Mouse (Mus musculus): ENCODE data around the gene Ddx21. TPM values are rescaled to one million over a fixed set of nuclear protein-coding genes. Genes with fewer than 3 reads are reported as not detected.

Ddx21 gene
- 13.3 and 14.4 TPM in 2 replicates for polyA plus RNA-seq (2014; fragmentation: Nextera tagmentation; extraction: Ambion mirVana)

DNA sequence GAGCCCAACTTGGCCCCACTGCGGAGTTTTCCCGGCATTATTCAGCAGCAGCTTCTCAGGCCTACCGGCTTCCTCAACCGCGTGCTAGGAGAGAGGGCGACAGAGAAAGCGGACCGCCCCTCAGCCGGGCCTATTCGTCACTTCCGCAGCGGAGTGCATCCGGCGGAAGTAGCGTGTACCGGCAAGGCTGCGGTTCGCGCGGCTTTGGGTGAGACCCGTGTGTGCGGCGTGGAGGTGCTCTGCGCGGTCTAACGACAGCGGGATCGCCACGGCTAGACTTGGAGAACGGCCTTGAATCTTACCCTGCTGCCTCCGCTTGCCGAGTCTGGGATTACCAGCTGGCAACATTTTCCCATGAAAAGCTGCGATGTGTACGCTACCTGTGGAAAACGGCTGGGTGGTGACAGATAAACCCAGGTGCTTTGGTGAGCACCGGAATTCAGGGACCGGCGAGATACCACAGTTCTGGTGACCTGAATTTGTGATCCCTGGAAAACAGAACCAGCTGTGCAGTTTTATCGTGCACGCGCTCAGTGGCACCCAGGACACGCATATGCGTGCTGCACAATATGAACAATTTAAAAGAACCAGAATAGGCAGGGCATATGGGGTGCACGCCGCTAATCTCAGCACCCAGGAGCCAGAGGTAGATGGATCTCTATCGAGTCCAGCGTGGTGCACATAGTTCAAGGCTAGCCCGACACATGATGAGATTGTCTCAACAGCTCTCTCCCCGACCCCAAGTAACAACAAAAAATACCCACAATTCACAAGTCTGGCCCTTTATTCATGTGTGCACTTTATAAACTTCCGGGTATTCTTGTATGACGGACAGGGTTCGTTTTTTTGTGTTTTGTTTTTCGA, at the start of gene Ddx21:
TSS of gene Ddx21 (minus strand) at position 105 of the 864 bp plus-strand sequence.
- WGBS = 5% methylated on average over 53 of the region's 53 CpGs
- H3K27ac ChIP-seq (replicated peaks in 1 of 2; ENCODE audit: control insufficient read depth in 1 of 2, insufficient read depth in 1 of 2, low read depth in 2 of 2, low read length in 2 of 2) = peak within 1 kb of the TSS; percentile 61 to 68
- peaks cover 2 to 13% of the 10 kb centered on the region in 2 experiments; a peak in 2 of 4 replicates for H3K4me1 ChIP-seq (ENCODE audit: control insufficient read depth in 2 of 2, insufficient read depth in 2 of 2, low read length in 2 of 2)
- H3K9me3 ChIP-seq (ENCODE audit: control insufficient read depth, low read length) = no peaks in the 10 kb centered on the region
- H3K9ac ChIP-seq (ENCODE audit: low read length) = peak within 1 kb of the TSS; percentile 77
- peaks cover 13% of the 10 kb centered on the region for H3K36me3 ChIP-seq (ENCODE audit: control insufficient read depth, insufficient read depth, low read length)
- ATAC-seq (ENCODE audit: insufficient number of reproducible peaks, insufficient read depth, low FRiP score, low read depth) = peak; percentile 92
- H3K4me2 ChIP-seq (ENCODE audit: low read length) = peak within 1 kb of the TSS; percentile 92
- H3K27me3 ChIP-seq (ENCODE audit: control insufficient read depth, insufficient read depth, low read length) = no peaks in the 10 kb centered on the region
- peak within 1 kb of the TSS; percentile 64 to 86 for H3K4me3 ChIP-seq (ENCODE audit: control insufficient read depth in 1 of 2, insufficient read depth in 1 of 2, low read depth in 1 of 2, low read length in 2 of 2)

- Histone ChIP-seq H3K4me3 (ENCODE audit: control insufficient read depth in 1 of 2, insufficient read depth in 1 of 2, low read depth in 1 of 2, low read length in 2 of 2) (peak within 1 kb of the TSS; percentile 62 to 95), H3K27ac (replicated peaks in 1 of 2; ENCODE audit: control insufficient read depth in 1 of 2, insufficient read depth in 1 of 2, low read depth in 2 of 2, low read length in 2 of 2) (peak within 1 kb of the TSS; percentile 95 to 97), H3K36me3 (ENCODE audit: control insufficient read depth, insufficient read depth, low read length) (peaks cover 21% of the 10 kb centered on the region), H3K9ac (ENCODE audit: low read length) (peak within 1 kb of the TSS; percentile 97), H3K9me3 (ENCODE audit: control insufficient read depth, low read length) (no peaks in the 10 kb centered on the region), H3K4me2 (ENCODE audit: low read length) (peak within 1 kb of the TSS; percentile 77), H3K4me1 (ENCODE audit: control insufficient read depth in 2 of 2, insufficient read depth in 2 of 2, low read length in 2 of 2) (peaks cover 2 to 14% of the 10 kb centered on the region in 2 experiments; a peak in 3 of 4 replicates), H3K27me3 (ENCODE audit: control insufficient read depth, insufficient read depth, low read length) (no peaks in the 10 kb centered on the region)
- peak; percentile 99 for ATAC-seq (ENCODE audit: insufficient number of reproducible peaks, insufficient read depth, low FRiP score, low read depth)
- WGBS = under 1% methylated on average over 86 of the region's 89 CpGs
These were observed 49.1 kb upstream of the Ddx21 start, which contains the start of gene Ddx50 for GRCm38 (mm10) chr10:62650881-62651810. Gene Ddx50, minus strand, starts transcription at chr10:62651218.

DNA sequence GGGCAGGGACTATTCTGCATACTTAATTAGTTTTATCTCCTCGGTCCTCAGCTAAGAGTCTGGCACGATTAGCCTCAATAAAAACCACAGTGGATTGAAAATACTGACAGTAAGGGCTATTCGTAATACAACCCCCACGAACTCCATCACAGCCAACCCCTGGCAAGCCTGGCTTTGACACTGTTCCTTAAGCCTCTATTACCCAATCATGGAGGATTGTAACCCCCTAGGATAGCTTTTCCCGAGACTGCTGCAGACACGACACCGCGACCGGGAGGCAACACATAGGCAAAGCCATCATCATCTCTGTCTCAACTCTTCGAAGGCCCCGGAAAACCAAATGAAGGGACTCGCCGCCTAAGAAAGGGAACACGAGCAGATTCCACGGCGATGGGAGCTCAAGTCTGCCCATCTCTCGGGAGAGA, 48.3 kb upstream of the Ddx21 start:
- no peak for ATAC-seq (ENCODE audit: insufficient number of reproducible peaks, insufficient read depth, low FRiP score, low read depth)
- Histone ChIP-seq H3K4me3 (ENCODE audit: control insufficient read depth in 1 of 2, insufficient read depth in 1 of 2, low read depth in 1 of 2, low read length in 2 of 2) (peak overlapping the region; percentile 62 to 95), H3K4me1 (ENCODE audit: control insufficient read depth in 2 of 2, insufficient read depth in 2 of 2, low read length in 2 of 2) (peaks cover 2 to 14% of the 10 kb centered on the region in 2 experiments; a peak in 3 of 4 replicates), H3K27me3 (ENCODE audit: control insufficient read depth, insufficient read depth, low read length) (no peaks in the 10 kb centered on the region), H3K36me3 (ENCODE audit: control insufficient read depth, insufficient read depth, low read length) (peaks cover 28% of the 10 kb centered on the region), H3K9me3 (ENCODE audit: control insufficient read depth, low read length) (no peaks in the 10 kb centered on the region), H3K4me2 (ENCODE audit: low read length) (peak overlapping the region; percentile 77), H3K27ac (replicated peaks in 1 of 2; ENCODE audit: control insufficient read depth in 1 of 2, insufficient read depth in 1 of 2, low read depth in 2 of 2, low read length in 2 of 2) (peak overlapping the region; percentile 91 to 97), H3K9ac (ENCODE audit: low read length) (peak overlapping the region; percentile 97)
- under 1% methylated on average over 17 of the region's 17 CpGs for WGBS

DNA sequence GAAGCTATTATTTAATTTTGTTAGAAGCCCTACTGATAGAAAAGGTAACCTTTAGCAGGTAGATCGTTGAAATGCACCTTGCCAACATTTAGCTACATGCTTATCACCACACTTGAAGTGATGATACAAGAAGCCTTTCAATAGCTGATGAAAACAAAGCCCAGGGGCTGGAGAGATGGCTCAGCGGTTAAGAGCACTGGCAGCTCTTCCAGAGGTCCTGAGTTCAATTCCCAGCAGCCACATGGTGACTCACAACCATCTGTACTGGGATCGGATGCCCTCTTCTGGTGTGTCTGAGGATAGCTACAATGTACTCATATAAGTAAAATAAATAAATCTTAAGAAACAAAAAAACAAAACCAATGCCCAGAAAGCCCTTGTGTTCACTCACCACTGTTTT, 2.1 kb upstream of the Ddx21 start:
- no peaks in the 10 kb centered on the region for H3K9me3 ChIP-seq (ENCODE audit: control insufficient read depth, low read length)

GRCm38 (mm10) chr10:62603233-62604030, 1.4 kb upstream of the Ddx21 start:
- no peak for ATAC-seq (ENCODE audit: insufficient number of reproducible peaks, insufficient read depth, low FRiP score, low read depth)
- 87% methylated on average over 12 of the region's 12 CpGs for WGBS
- Histone ChIP-seq H3K36me3 (ENCODE audit: control insufficient read depth, insufficient read depth, low read length) (peaks cover 3% of the 10 kb centered on the region), H3K9me3 (ENCODE audit: control insufficient read depth, low read length) (no peaks in the 10 kb centered on the region), H3K4me3 (ENCODE audit: control insufficient read depth in 1 of 2, insufficient read depth in 1 of 2, low read depth in 1 of 2, low read length in 2 of 2) (no peak overlapping the region), H3K4me1 (ENCODE audit: control insufficient read depth in 2 of 2, insufficient read depth in 2 of 2, low read length in 2 of 2) (peaks cover 2 to 13% of the 10 kb centered on the region in 2 experiments; a peak in 2 of 4 replicates), H3K27me3 (ENCODE audit: control insufficient read depth, insufficient read depth, low read length) (no peaks in the 10 kb centered on the region), H3K9ac (ENCODE audit: low read length) (no peak overlapping the region), H3K4me2 (ENCODE audit: low read length) (no peak overlapping the region), H3K27ac (replicated peaks in 1 of 2; ENCODE audit: control insufficient read depth in 1 of 2, insufficient read depth in 1 of 2, low read depth in 2 of 2, low read length in 2 of 2) (no peak overlapping the region)

More for the DNA sequence above, 2.1 kb upstream of the Ddx21 start:
- no peak overlapping the region for H3K4me3 ChIP-seq (ENCODE audit: control insufficient read depth in 1 of 2, insufficient read depth in 1 of 2, low read depth in 1 of 2, low read length in 2 of 2)
- H3K36me3 ChIP-seq (ENCODE audit: control insufficient read depth, insufficient read depth, low read length) = no peaks in the 10 kb centered on the region
- no peak overlapping the region for H3K9ac ChIP-seq (ENCODE audit: low read length)
- no peaks in the 10 kb centered on the region for H3K27me3 ChIP-seq (ENCODE audit: control insufficient read depth, insufficient read depth, low read length)
- H3K27ac ChIP-seq (replicated peaks in 1 of 2; ENCODE audit: control insufficient read depth in 1 of 2, insufficient read depth in 1 of 2, low read depth in 2 of 2, low read length in 2 of 2) = no peak overlapping the region
- WGBS = 74% methylated on average over 3 of the region's 3 CpGs
- ATAC-seq (ENCODE audit: insufficient number of reproducible peaks, insufficient read depth, low FRiP score, low read depth) = no peak
- no peak overlapping the region for H3K4me2 ChIP-seq (ENCODE audit: low read length)
- peaks cover 2 to 13% of the 10 kb centered on the region in 2 experiments; a peak in 2 of 4 replicates for H3K4me1 ChIP-seq (ENCODE audit: control insufficient read depth in 2 of 2, insufficient read depth in 2 of 2, low read length in 2 of 2)

- Histone ChIP-seq H3K27ac (replicated peaks in 1 of 2; ENCODE audit: control insufficient read depth in 1 of 2, insufficient read depth in 1 of 2, low read depth in 2 of 2, low read length in 2 of 2) (peak overlapping the region; percentile 61 to 68), H3K4me1 (ENCODE audit: control insufficient read depth in 2 of 2, insufficient read depth in 2 of 2, low read length in 2 of 2) (peaks cover 2 to 13% of the 10 kb centered on the region in 2 experiments; a peak in 3 of 4 replicates), H3K9me3 (ENCODE audit: control insufficient read depth, low read length) (no peaks in the 10 kb centered on the region), H3K27me3 (ENCODE audit: control insufficient read depth, insufficient read depth, low read length) (no peaks in the 10 kb centered on the region), H3K4me2 (ENCODE audit: low read length) (peak overlapping the region; percentile 92), H3K36me3 (ENCODE audit: control insufficient read depth, insufficient read depth, low read length) (peaks cover 19% of the 10 kb centered on the region), H3K9ac (ENCODE audit: low read length) (peak overlapping the region; percentile 77), H3K4me3 (ENCODE audit: control insufficient read depth in 1 of 2, insufficient read depth in 1 of 2, low read depth in 1 of 2, low read length in 2 of 2) (peak overlapping the region; percentile 64 to 86)
- WGBS = under 1% methylated on average over 23 of the region's 23 CpGs
- ATAC-seq (ENCODE audit: insufficient number of reproducible peaks, insufficient read depth, low FRiP score, low read depth) = peak; percentile 54; the same call in 1 of the 2 replicates
These were observed 276 bp downstream of the Ddx21 start for GRCm38 (mm10) chr10:62601833-62602176.

Data from heart, embryonic 14.5 days (tissue).